Mouse (Mus musculus) liver, embryonic 12.5 days (tissue): ENCODE measurements around the gene Dgki. TPM values are rescaled to one million over a fixed set of nuclear protein-coding genes. Genes with fewer than 3 reads are reported as not detected.

Source experiments
- ATAC-seq: fragments of 200-750 bp; cut with Nextera tagmentation; 2 replicates; pipeline ENCODE4 v1.8.0; 2017; ENCODE audit warnings: moderate number of reproducible peaks, mild to moderate bottlenecking, moderate library complexity
- H3K27ac ChIP-seq: fragments of 300-500 bp; sonication (generic); 2 replicates; pipeline ENCODE4 v1.5.1; 2016; ENCODE audit warnings: mild to moderate bottlenecking
- H3K27me3 ChIP-seq: fragments of 300-500 bp; sonication (generic); replicated peaks from 2 replicates; pipeline ENCODE4 v1.6.1; 2016; ENCODE audit warnings: mild to moderate bottlenecking, moderate library complexity
- H3K36me3 ChIP-seq: fragments of 300-500 bp; sonication (generic); 2 replicates; pipeline ENCODE4 v1.6.1; 2016; ENCODE audit warnings: mild to moderate bottlenecking, moderate library complexity
- H3K4me1 ChIP-seq: fragments of 300-500 bp; sonication (generic); 2 replicates; pipeline ENCODE4 v1.6.1; 2016
- H3K4me2 ChIP-seq: fragments of 300-500 bp; sonication (generic); 2 replicates; pipeline ENCODE4 v1.6.1; 2016; ENCODE audit warnings: mild to moderate bottlenecking, moderate library complexity
- H3K4me3 ChIP-seq: fragments of 300-500 bp; sonication (generic); 2 replicates; pipeline ENCODE4 v1.5.1; 2016; ENCODE audit warnings: mild to moderate bottlenecking, moderate library complexity
- H3K9ac ChIP-seq: fragments of 300-500 bp; sonication (generic); 2 replicates; pipeline ENCODE4 v1.6.1; 2016; ENCODE audit warnings: mild to moderate bottlenecking, moderate library complexity
- H3K9me3 ChIP-seq: fragments of 300-500 bp; sonication (generic); replicated peaks from 2 replicates; pipeline ENCODE4 v1.6.1; 2016; ENCODE audit warnings: mild to moderate bottlenecking, moderate library complexity
- WGBS: fragments of 180-500 bp; shearing (Covaris S2); methylation state at CpG from one replicate; pipeline ENCODE4 v1.1.7; 2016; ENCODE audit not compliant: insufficient replicate concordance; 5-methylcytosine and 5-hydroxymethylcytosine counted together
- polyA plus RNA-seq: library from polyadenylated mRNA; unstranded; fragments of >200 nt; fragmentation: Nextera tagmentation; extraction: Ambion mirVana; gene quantifications from 2 replicates; pipeline ENCODE4 v1.2.1, GENCODE M21; 2016

Gene Dgki
- polyA plus RNA-seq, 1 experiment from 2014 or later, result 0.06 TPM

DNA sequence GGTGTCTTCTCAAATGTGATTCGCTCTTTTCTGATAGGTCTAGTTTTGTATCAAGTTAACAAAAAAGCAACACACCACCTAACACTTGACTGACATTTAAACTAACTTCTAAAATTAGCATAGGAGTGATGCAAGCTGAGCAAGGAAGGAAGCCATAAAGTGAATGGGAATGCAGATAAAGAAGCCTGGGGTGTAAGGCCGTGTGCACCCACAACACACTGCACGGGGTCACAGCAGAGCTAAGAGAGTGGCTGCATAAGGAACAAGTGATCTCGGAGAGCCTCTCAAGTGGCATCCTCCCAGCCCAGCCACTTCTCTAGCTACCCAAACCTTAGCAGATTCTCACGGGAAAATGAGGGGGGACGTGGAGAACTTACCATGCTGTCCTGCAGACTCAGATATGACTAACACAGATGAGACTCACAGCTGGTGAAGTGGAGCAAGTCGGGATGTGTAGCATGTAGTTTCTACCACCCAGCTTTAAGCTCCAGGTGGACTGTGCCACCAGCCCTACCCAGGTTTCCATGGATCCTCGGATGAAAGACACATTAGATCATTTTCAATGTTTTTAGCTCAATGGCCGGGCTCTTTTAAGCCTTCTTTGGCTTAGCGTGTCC lies 38.6 kb downstream of the Dgki start:
- no peaks in the 10 kb centered on the region for H3K9me3 ChIP-seq
- no peaks in the 10 kb centered on the region for H3K36me3 ChIP-seq
- 47% methylated on average over 10 of the region's 10 CpGs for whole genome bisulfite sequencing

DNA sequence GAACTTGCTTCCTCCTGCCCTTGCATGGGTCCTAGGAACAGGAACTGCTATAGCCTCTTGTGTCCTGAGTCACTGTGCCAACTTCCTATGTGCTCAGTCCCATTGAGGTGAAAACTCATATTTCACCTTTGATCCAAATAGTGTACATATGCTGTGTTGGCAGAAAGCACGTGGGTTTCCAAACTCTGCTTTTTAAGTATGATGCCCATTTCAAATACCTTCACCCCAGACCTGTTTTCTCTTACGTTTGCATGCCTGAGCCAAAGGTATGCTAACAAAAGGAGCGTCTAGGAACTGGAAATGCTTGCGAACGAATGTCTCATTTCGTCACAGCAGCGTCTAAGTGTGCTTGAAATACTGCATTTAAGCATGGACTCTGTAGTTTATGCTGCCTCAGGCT lies 41.3 kb downstream of the Dgki start:
- Histone ChIP-seq H3K27ac (no peak overlapping the region), H3K9me3 (no peaks in the 10 kb centered on the region), H3K4me3 (no peak overlapping the region), H3K36me3 (no peaks in the 10 kb centered on the region), H3K4me1 (no peaks in the 10 kb centered on the region), H3K9ac (no peak overlapping the region), H3K4me2 (no peak overlapping the region), H3K27me3 (no peaks in the 10 kb centered on the region)
- ATAC-seq, result no peak
- 68% methylated on average over 7 of the region's 7 CpGs for WGBS

More for the DNA sequence above, 38.6 kb downstream of the Dgki start:
- H3K4me2 ChIP-seq, result no peak overlapping the region
- ATAC-seq, result no peak
- H3K4me3 ChIP-seq, result no peak overlapping the region
- H3K27me3 ChIP-seq, result no peaks in the 10 kb centered on the region
- H3K9ac ChIP-seq, result no peak overlapping the region
- no peak overlapping the region for H3K27ac ChIP-seq
- no peaks in the 10 kb centered on the region for H3K4me1 ChIP-seq

DNA sequence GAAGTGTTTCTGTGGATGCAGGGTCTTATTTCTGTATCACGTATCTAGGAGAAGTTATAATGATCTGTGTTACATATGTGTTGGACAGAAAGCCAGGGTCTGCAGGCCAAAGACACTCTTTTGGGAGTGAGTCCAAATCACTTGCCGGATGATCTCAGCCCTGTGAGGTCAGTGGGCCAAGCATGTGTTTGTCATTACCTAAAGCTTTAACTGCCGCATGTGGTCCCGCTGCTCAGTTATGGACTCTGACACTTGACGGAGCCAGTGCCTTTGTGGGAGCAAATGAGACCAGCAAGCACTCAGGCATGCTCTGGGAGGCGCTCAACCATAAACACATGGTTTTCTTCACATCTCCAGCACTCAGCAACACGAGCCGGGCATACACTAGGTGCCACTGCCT lies 45.8 kb downstream of the Dgki start:
- no peak overlapping the region for H3K27ac ChIP-seq
- no peak overlapping the region for H3K4me3 ChIP-seq
- no peaks in the 10 kb centered on the region for H3K9me3 ChIP-seq
- H3K36me3 ChIP-seq, result no peaks in the 10 kb centered on the region
- H3K4me1 ChIP-seq, result no peaks in the 10 kb centered on the region
- no peaks in the 10 kb centered on the region for H3K27me3 ChIP-seq
- no peak for ATAC-seq
- 67% methylated on average over 8 of the region's 8 CpGs for WGBS
- H3K9ac ChIP-seq, result no peak overlapping the region
- no peak overlapping the region for H3K4me2 ChIP-seq

DNA sequence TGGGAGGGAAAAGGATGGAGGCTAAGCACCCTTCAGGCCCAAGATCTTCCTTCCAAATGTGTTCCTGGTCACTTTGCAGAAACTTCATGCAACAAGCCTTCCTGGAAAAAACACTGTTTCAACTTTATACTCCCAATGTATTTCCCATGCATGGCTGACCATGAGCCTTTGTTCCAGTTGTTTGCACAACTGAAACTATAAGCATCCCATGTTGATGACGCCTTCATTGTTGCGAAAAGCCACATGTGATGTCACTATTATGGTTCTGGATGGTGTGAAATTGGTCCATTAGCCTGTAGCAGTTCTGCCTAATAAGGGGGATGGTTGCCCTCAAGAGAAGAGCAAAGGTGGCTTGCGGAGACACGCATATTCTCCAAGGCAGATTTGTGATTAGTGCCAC lies 47.4 kb downstream of the Dgki start:
- no peak for ATAC-seq
- Histone ChIP-seq H3K9ac (no peak overlapping the region), H3K4me3 (no peak overlapping the region), H3K36me3 (no peaks in the 10 kb centered on the region), H3K27ac (no peak overlapping the region), H3K27me3 (no peaks in the 10 kb centered on the region), H3K4me1 (no peaks in the 10 kb centered on the region), H3K9me3 (no peaks in the 10 kb centered on the region), H3K4me2 (no peak overlapping the region)
- WGBS, result 88% methylated on average over 4 of the region's 4 CpGs

DNA sequence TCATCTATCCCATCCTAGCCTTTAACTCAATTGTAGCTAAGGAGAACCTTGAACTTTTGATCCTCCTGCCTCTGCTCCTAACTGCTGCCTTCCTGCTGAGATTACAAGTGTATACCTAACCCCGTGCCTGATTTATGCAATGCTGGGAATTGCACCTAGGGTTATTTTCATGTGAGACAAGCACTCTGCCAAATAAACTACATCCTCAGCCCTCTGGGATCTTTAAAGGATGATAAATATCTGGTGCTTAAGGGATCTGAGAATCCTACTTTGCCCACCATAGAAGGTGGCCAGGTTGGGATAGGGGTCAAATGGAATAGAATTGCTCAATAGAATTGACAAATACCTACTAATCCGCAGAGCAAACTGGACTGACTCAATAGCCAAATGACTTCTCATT lies 49.3 kb downstream of the Dgki start:
- H3K36me3 ChIP-seq, result no peaks in the 10 kb centered on the region
- H3K9ac ChIP-seq, result no peak overlapping the region
- H3K4me2 ChIP-seq, result no peak overlapping the region
- no peaks in the 10 kb centered on the region for H3K4me1 ChIP-seq
- H3K27ac ChIP-seq, result no peak overlapping the region
- H3K4me3 ChIP-seq, result no peak overlapping the region
- no peaks in the 10 kb centered on the region for H3K27me3 ChIP-seq
- WGBS, result 64% methylated on average over 2 of the region's 2 CpGs
- no peak for ATAC-seq
- no peaks in the 10 kb centered on the region for H3K9me3 ChIP-seq

DNA sequence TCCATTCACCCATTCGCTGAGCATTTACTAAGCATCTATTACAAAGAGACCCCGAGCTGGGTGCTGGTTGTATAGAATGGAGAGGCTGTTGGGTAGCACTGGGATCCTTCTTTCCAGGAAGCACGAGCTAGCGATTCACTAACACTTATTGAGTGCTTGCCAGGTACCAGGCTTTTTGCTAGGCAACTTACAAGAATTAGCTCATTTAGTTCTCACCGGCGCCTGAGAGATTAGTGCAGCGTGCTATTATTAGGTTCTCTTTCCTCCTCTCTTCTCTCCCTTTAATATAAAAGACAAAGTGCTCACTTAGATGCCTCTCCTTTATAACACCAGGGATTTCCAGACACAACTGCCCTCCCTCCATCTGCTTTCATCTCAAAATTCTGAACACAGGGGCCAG lies 54.2 kb downstream of the Dgki start:
- no peaks in the 10 kb centered on the region for H3K9me3 ChIP-seq
- H3K36me3 ChIP-seq, result no peaks in the 10 kb centered on the region
- no peaks in the 10 kb centered on the region for H3K4me1 ChIP-seq
- H3K4me3 ChIP-seq, result no peak overlapping the region
- no peaks in the 10 kb centered on the region for H3K27me3 ChIP-seq
- H3K27ac ChIP-seq, result no peak overlapping the region
- no peak overlapping the region for H3K9ac ChIP-seq
- ATAC-seq, result no peak
- H3K4me2 ChIP-seq, result no peak overlapping the region
- WGBS, result 73% methylated on average over 7 of the region's 7 CpGs

DNA sequence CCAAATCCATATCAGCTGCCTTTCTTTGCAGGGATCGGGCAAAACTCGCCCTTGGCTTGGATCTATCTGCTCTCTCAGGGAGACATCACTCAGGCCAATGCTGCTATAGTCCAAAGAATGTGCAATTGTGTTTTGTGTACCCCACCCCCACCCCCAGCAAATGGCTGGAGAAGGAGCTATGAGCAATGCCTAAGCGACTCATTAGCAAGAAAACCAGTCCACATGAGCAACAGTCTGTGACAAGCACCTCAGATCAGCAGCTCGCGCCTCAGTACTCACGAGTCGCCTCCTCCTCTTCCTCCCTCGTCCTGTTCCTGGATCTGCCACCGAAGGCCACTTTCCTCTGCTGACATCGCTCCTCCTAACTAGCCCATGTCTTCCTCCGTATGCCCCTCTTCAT lies 55.9 kb downstream of the Dgki start:
- Histone ChIP-seq H3K9ac (no peak overlapping the region), H3K27ac (no peak overlapping the region), H3K36me3 (no peaks in the 10 kb centered on the region), H3K27me3 (no peaks in the 10 kb centered on the region), H3K4me3 (no peak overlapping the region), H3K4me1 (no peaks in the 10 kb centered on the region), H3K4me2 (no peak overlapping the region), H3K9me3 (no peaks in the 10 kb centered on the region)
- 72% methylated on average over 11 of the region's 11 CpGs for WGBS
- ATAC-seq, result no peak

DNA sequence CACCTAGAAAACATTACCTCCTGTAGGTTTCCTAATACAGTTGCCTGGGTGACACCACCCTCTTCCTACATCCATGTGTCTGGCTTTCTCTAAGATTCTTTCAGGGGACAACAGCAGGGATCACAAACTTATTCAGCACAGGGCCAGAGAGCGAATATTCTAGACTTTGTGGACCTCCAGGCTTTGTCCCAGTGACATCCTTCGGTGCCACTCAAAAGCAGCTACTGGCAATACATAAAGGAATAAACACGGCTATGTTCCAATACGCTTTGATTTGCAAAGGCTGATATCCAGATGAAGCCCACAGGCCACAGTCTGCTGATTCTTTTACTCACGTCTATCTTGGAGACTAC lies 57.2 kb downstream of the Dgki start:
- WGBS, result 62% methylated on average over 5 of the region's 5 CpGs
- no peaks in the 10 kb centered on the region for H3K4me1 ChIP-seq
- no peak overlapping the region for H3K27ac ChIP-seq
- no peak for ATAC-seq
- H3K9ac ChIP-seq, result no peak overlapping the region
- no peaks in the 10 kb centered on the region for H3K27me3 ChIP-seq
- H3K36me3 ChIP-seq, result no peaks in the 10 kb centered on the region
- H3K4me2 ChIP-seq, result no peak overlapping the region
- no peak overlapping the region for H3K4me3 ChIP-seq
- no peaks in the 10 kb centered on the region for H3K9me3 ChIP-seq

DNA sequence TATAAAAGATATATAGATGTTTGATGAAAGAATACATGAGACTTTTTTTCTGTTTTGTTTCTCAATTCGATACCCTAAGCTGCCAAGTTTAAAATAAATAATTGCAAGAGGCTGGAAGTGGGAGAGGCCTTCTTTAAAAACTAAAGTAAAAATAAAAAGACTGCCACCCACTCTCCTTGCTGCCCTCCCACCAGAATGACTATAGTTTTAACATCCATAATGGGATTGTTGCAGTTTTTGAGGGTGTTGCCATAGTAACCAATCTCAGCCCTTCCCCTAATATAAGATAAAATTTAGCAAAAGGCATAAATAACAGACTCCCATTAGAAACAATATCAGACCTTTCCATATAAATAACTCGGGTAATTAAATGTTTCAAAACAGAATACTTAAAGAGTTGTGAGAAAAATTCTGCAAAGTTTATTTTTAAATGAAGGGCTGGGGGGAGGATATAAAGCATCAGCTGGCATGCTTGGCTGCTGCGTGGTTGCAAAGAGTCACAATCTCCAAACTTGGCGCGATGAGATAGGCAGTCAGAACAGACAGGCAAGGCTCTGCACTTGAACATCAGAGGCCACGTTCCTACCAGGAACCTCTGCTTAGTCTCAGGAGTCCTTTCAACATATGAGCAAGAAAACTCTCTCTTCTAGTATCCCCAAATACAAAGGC lies 57.8 kb downstream of the Dgki start:
- no peaks in the 10 kb centered on the region for H3K9me3 ChIP-seq
- WGBS, result 60% methylated on average over 6 of the region's 6 CpGs
- H3K9ac ChIP-seq, result no peak overlapping the region
- H3K27ac ChIP-seq, result no peak overlapping the region
- no peaks in the 10 kb centered on the region for H3K4me1 ChIP-seq
- no peak overlapping the region for H3K4me2 ChIP-seq
- no peak overlapping the region for H3K4me3 ChIP-seq
- no peak for ATAC-seq
- no peaks in the 10 kb centered on the region for H3K27me3 ChIP-seq
- no peaks in the 10 kb centered on the region for H3K36me3 ChIP-seq

DNA sequence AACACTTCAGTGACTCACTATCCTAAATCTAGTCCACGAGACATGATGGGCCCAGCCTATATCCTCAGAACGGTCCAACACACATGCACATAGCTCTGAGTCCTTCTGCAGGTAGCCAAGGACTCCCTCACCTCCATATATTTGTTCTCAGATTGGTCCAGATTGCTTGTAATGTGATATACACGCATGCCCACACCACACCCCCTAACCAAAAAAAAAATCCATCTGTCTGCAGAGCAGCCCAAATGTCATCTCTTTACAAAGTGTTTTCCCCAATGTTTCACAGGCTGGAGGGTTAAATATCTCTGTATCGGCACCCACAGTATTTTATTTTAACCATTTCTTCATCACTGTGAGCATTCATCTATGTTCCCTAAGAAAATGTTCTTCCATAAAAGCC lies 58.5 kb downstream of the Dgki start:
- no peak overlapping the region for H3K9ac ChIP-seq
- no peak overlapping the region for H3K4me3 ChIP-seq
- 70% methylated on average over 4 of the region's 4 CpGs for WGBS
- H3K9me3 ChIP-seq, result no peaks in the 10 kb centered on the region
- no peaks in the 10 kb centered on the region for H3K27me3 ChIP-seq
- ATAC-seq, result no peak
- no peak overlapping the region for H3K4me2 ChIP-seq
- no peaks in the 10 kb centered on the region for H3K36me3 ChIP-seq
- H3K27ac ChIP-seq, result no peak overlapping the region
- no peaks in the 10 kb centered on the region for H3K4me1 ChIP-seq

DNA sequence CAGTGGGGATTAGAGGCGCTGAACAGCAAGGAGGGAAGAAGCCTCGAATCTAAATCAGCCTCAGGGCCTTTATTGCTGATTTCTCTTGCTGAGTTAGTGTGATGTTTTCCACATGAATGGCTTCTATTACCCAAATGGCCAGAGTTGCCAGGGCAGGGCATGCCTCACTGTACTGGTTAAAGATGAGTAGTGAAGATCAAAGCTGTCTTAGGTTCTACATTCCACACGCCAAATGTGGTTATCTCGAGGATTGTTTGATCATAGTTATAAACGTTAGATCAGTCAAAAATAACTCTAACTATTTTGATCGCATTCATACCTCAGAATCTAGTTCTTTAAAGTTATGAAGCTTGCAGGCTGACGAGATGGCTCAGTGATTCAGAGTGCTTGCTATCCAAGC lies 59.8 kb downstream of the Dgki start:
- no peaks in the 10 kb centered on the region for H3K27me3 ChIP-seq
- H3K4me1 ChIP-seq, result no peaks in the 10 kb centered on the region
- no peak overlapping the region for H3K4me3 ChIP-seq
- no peak overlapping the region for H3K4me2 ChIP-seq
- ATAC-seq, result no peak
- 71% methylated on average over 7 of the region's 7 CpGs for WGBS
- H3K27ac ChIP-seq, result no peak overlapping the region
- H3K9ac ChIP-seq, result no peak overlapping the region
- no peaks in the 10 kb centered on the region for H3K9me3 ChIP-seq
- no peaks in the 10 kb centered on the region for H3K36me3 ChIP-seq

DNA sequence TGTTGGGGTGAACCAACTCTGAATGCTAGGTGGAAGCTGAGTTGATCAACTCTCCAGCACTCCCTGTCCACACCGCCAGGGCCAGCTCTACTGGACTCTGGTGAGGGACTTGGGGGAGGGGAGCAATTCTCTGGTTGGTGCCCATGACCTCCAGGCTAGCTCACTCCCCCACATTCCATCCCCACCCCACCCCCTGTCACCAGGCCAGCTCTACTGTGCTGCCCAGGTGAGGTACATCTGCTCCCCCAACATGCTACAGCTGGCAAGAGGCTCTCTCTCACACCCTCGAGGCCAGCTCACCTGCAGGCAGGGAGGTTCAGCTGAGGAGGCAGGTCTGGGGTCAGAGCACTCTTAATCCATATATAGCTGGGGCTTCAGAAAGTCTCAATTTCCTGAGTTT lies 63.1 kb downstream of the Dgki start:
- Histone ChIP-seq H3K4me1 (no peaks in the 10 kb centered on the region), H3K36me3 (no peaks in the 10 kb centered on the region), H3K4me2 (no peak overlapping the region), H3K9me3 (no peaks in the 10 kb centered on the region), H3K4me3 (no peak overlapping the region), H3K27ac (no peak overlapping the region), H3K9ac (no peak overlapping the region), H3K27me3 (no peaks in the 10 kb centered on the region)
- ATAC-seq, result no peak
- 61% methylated on average over 2 of the region's 2 CpGs for WGBS

DNA sequence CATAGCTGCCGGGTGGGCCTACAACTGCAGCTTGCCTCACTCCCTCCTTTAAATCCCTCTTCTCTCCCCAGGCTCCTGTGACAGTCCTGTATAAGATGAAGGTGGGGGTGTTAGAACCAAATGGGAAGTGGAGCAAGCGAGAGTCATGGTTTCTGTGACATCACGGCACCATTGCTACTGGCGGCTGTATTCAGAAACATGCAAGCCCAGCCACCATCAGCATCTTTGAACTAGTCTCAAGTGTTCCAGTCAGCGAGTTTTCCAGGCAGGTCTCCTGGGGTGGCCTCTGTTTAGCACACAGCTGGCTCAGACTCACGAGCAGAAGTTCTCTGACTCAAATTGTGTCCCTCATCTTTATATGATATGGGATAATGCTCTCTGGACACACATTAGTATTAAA lies 68.8 kb downstream of the Dgki start:
- Histone ChIP-seq H3K4me2 (no peak overlapping the region), H3K4me1 (no peaks in the 10 kb centered on the region), H3K27ac (no peak overlapping the region), H3K9me3 (no peaks in the 10 kb centered on the region), H3K27me3 (no peaks in the 10 kb centered on the region), H3K36me3 (no peaks in the 10 kb centered on the region), H3K9ac (no peak overlapping the region), H3K4me3 (no peak overlapping the region)
- 49% methylated on average over 6 of the region's 6 CpGs for WGBS
- ATAC-seq, result no peak
